Mouse (Mus musculus) testis, postnatal 10 days (tissue): ENCODE measurements around the gene Olfr1419.
"Not testable (repeated sequence)": the region's sequence is repeated elsewhere in the genome, so short reads cannot be mapped to it uniquely, and the experiment has no call there.

ENCODE experiments used
- DNase-seq: peaks from one replicate; pipeline ENCODE4 v3.0.0; 2021; ENCODE audit warnings: low spot score

The Olfr1419 gene

DNA sequence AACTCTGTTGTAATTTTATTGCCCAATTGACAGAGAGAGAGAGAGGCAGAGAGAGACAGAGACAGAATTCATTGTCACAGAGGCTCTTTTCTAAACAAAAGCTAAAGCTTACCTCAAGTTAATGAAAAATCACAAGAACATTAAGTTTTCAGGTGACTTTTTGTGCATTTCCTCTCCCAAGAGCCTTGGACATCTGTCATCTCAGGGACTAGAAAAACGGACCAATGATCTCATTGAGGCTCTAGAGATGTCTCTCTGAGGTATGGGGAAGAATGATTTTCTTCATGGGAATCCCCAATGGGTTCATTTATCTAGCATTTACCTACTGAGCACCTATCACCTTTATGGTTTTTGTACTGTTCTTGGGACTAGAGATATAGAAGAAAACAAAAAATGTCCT is at the start of gene Olfr1419:
Gene Olfr1419, minus strand, starts transcription at position 101 of the 400 bp plus-strand sequence.
- DNase-seq, result no peak

GRCm38 (mm10) chr19:11922515-11922914 is 47.6 kb upstream of the Olfr1419 start:
- not testable (repeated sequence) for DNase-seq

- DNase-seq, result no peak
Measured at GRCm38 (mm10) chr19:11922068-11922467, 47.2 kb upstream of the Olfr1419 start.

DNA sequence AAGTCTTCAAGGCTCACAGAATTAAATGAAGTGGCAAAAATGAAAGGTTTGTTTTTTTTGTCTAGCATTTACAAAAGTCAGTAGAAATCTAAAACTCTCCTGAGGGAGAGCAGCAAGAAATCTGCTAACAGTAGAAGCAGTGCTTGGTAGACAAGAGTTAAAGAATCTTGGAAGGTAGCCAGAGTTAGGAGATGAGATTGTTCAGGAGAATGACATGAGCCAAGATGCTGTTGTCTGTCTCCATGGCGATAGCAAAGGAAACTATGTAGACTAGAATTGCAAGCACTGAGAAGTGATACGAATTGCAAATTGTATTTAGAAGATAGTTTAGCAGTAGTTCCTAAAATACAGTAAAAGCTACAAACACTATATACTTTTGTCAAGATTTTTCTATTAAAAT is 40.9 kb upstream of the Olfr1419 start:
- DNase-seq, result no peak

DNA sequence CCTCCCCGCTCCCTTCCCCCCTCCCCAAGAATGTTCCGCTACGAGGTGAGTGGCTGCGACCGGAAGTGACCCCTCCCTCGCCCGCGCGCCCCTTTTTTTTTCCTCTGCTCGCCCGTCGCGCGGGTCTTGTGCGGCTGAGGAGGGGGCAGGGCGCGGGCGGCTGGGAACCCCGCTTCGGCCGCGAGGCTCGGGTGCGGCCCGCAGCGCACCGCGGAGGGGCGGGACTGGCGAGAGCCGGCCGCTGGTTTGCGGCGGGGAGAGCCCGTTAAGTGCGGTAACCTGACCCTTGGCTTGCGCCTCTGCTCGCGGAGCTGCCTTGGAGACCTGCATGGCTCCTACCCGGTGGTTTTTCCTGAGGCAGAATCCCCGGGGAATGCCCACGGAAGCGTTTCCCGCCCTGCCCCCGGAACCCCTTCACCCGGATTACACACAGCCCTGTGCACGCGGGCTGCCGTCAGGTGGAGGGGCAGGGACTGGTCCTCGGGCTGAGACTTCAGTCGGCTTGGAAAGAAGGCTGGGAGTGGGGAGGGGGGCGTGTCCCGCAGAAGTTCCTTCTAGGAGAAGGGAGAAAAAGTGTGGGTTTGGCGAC is 37.7 kb upstream of the Olfr1419 start:
- peak; percentile 82 for DNase-seq

DNA sequence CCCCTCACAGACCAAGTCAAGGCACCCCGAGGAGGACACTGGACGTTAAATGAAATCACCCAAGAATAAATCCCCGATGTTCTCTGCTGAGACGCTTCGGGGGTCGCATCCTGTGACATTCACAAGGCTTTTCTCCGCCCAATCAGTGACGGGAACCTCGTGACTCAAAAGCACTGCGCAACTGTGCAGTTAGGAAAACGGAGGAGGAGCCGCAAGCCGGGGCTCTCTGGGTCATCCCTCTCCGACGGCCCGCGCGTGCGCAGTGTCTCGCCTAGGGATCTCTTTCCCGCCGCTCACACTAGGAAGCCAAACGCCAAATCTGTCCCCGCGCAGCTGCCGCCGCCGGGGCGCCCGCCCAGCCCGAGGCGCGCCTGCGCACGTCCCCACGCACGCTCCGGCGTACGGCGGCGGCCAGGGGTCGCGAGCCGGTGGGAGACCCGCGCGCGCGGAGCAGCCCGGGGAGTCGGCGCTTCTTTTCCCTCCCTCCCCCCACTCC is 37.2 kb upstream of the Olfr1419 start, which contains the start of gene Patl1:
Gene Patl1, plus strand, starts transcription at position 363 of the 496 bp plus-strand sequence.
- DNase-seq, result peak; percentile 98

DNA sequence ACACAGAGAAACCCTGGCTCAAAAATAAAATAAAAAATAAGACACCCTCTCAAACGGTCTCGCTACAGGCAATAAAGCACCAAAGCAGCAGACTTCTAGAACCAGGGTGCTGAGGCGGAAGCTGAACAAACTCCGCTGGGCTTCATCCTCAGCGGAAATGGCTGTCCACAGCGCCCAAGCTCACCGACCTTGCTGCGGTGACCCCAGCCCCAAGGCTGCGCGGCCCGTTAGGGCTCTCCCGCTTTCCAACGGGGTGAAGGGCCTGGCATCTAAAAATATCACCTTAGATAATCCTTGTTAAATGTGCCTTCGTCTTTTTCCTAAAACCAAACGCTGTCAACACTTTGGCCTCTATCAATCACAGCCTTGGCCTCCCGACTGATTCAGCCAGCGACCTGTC is 36.7 kb upstream of the Olfr1419 start:
- peak; percentile 49 for DNase-seq

DNA sequence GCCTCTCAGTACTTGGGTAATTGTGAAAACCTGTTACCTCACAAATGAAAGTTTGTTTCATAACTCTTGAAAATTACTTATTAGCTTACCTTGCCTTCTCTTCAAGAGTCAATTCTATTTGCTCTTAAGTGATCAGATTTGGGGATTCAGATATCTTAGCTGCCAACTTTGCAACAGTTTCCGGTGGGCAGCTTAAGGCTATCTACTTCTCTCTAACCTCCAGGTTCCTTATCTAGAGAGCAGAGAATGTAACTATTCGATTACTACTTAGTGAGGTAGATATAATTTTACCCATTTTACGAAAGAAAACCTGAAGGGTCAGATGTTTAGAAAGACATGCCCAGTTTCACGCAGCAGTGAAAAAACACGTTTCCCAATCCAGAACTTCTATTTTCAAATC is 36.1 kb upstream of the Olfr1419 start:
- DNase-seq, result no peak

DNA sequence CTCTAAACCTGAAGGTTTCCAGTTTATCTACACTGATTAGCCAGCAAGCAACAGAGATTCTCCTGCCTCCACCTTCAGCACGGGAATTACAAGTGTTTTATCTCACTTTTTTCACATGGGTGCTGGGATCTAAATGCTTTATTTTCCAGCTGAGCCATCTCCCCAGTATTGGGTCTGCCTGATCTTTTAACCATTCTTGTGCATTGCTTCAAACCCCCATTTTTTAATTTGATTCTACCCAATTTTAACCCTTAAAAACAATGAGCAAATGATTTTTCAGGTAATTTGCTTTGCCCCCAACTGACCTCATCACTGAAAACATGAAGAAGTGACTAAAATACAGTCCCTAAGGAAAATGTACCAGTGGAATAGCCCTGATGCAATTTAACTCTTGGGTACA is 11.4 kb upstream of the Olfr1419 start, which contains the start of gene Olfr1420:
Gene Olfr1420, plus strand, starts transcription at position 301 of the 400 bp plus-strand sequence.
- no peak for DNase-seq

DNA sequence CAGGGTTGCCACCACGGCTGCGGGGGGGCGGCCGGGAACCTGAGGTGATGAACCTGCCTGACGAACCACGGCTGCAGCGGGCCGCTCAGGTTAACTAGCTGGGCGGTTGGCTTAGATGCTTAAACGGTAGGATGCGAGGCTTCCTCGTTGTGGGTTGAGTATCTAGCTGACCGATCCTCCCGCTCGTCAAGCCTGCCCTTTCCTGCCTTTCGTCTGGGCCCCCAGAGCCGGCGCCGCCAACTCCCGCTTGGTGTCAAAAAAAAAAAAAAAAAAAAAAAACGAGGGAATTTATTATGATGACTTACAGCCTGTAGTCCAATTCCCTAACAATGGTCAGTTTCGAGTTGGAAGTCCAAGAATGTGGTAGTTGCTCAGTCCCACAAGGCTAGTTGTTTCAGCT is 3.5 kb upstream of the Olfr1419 start:
- not testable (repeated sequence) for DNase-seq

GRCm38 (mm10) chr19:11867837-11868236 is 7.1 kb downstream of the Olfr1419 start:
- no peak for DNase-seq

GRCm38 (mm10) chr19:11860966-11861365 is 13.9 kb downstream of the Olfr1419 start, which contains the start of gene Olfr1418:
TSS of gene Olfr1418 (minus strand) at chr19:11861066.
- no peak for DNase-seq

DNA sequence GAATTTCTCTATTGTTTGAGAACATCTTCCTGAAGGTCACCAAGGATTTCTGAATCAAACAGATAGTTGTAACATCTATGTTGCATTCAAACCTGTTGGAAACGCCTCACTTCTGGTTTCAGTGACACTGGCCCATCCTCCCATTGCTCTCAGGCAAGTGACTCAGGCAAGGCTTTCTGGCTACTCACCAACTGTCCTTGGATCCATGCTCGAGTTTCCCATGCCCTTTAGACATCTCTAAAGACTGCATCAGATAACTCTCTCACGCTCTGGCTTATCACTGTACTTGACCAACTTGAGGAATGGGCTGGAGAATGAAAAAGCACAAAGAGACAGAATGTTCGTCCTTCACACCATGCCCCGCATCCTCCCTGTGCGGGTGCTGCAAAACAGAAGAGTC is 18.4 kb downstream of the Olfr1419 start:
- DNase-seq, result no peak

DNA sequence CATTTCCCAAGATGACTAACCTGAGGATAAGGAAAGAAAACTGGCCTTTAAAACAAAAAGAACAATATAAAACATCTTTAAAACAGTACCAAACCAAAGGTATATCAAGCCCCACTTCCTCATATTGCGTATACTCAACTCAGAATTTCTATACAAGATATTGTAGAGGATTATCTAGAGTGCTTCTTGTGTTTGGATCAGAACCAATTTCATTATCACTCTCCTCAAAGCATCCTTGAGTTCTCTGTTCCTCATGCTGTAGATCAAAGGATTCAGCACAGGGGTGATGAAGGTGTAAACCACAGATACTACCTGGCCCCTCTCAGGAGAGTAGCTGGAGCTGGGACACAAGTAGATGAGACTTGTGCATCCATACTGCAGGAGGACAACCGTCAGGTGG is 20.1 kb downstream of the Olfr1419 start:
- no peak for DNase-seq

- DNase-seq, result no peak
Measured at GRCm38 (mm10) chr19:11852652-11853051, 22.3 kb downstream of the Olfr1419 start.

GRCm38 (mm10) chr19:11846333-11846732 is 28.6 kb downstream of the Olfr1419 start:
- no peak for DNase-seq

- DNase-seq, result no peak
Measured at GRCm38 (mm10) chr19:11839119-11839518, 35.8 kb downstream of the Olfr1419 start, which contains the start of gene Olfr1417. TSS of gene Olfr1417 (minus strand) at chr19:11839219.

- DNase-seq, result no peak
Measured at GRCm38 (mm10) chr19:11823346-11824065, 51.4 kb downstream of the Olfr1419 start.

DNA sequence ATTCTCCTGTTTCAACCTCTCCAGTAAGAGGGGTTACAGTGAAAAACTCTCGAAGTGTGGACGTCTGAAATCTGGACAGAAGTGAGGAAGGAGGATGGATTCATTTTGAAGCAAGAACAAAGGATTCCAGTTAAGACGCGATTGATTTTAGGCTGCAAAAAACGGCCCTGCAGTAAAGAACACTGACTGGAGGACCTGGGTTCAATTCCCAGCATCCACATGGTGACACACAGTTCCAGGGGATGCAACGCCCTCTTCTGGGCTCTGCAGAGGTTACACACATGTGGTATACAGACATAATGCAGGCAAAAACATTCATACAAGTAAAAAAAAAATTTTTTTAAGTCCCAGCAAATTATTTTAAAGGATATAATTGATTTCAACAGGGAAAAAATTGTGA is 54.7 kb downstream of the Olfr1419 start:
- no peak for DNase-seq

- peak; percentile 86 for DNase-seq
Measured at GRCm38 (mm10) chr19:11819800-11820199, 55.1 kb downstream of the Olfr1419 start.

DNA sequence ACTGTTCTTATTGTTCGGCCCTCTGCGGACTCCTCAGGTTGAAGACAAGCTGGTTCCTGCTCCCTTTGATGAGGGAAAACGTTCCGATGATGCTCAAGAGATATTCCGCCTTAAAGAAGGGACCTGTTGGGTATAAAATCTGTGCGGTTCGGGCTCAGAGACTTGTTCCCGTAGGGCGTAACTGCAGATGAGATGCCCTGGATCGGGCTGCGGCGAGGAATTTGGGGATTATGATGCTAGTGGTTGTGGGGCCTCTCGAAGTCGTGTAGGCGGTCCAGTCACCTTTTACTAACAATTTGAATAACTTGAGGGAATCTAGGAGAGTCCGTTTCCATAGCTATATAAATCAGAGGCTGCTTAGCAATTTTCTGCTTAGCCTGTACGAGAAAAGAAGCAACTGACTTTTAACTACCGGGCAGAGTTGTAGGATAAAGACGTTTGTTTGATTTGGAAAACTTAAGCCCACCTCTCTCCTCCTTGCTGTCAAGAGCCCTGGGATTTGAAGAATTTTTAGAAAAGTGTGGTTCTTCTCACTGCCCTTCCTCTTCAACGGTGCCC is 55.7 kb downstream of the Olfr1419 start, which contains the start of gene Stx3:
Gene Stx3, minus strand, starts transcription at position 261 of the 558 bp plus-strand sequence.
- DNase-seq, result no peak
